Mouse (Mus musculus) frontal cortex, postnatal 36 days (tissue): ENCODE measurements at regions not wholly inside any gene's neighbourhood (a gene's known extent, or its start where the extent isn't known, plus 50 kb on each side); places are given as distances from the start of the nearest gene placed in this dataset.

ENCODE experiments used
- DNase-seq, 2 experiments: peaks; one replicate each; pipeline ENCODE4 v3.0.0; 2022; ENCODE audit warnings: low spot score in 2 of 2

GRCm38 (mm10) chr2:48223084-48223799 lies 590.7 kb upstream of the Acvr2a start:
- DNase-seq: no peak

- DNase-seq: no peak
These were observed 563.7 kb upstream of the Acvr2a start for GRCm38 (mm10) chr2:48250174-48250573.

GRCm38 (mm10) chr2:48260299-48260698 lies 553.6 kb upstream of the Acvr2a start:
- DNase-seq: no peak
